Mouse (Mus musculus): ENCODE measurements around the gene Krt71. TPM values are rescaled to one million over a fixed set of nuclear protein-coding genes. Genes with fewer than 3 reads are reported as not detected.

Krt71 gene
- polyA plus RNA-seq, 1 experiment from 2014 or later = not detected

Small RNA genes within 50 kb of the gene (microRNA-seq; reads per million reads assigned to microRNA genes)
- gene Gm44323 = not detected
- gene Gm44342 = not detected

Other genes with a start within 250 kb of the Krt71 start
- not detected in 2 replicates for gene Gm49425, start 225.8 kb downstream of the Krt71 start, polyA plus RNA-seq (2015; fragmentation: Nextera tagmentation; extraction: Ambion mirVana)
- gene Krt84, start 210.3 kb downstream of the Krt71 start, polyA plus RNA-seq (2015; fragmentation: Nextera tagmentation; extraction: Ambion mirVana) = not detected in 2 replicates
- not detected in 2 replicates for gene Krt82, start 192.4 kb downstream of the Krt71 start, polyA plus RNA-seq (2015; fragmentation: Nextera tagmentation; extraction: Ambion mirVana)
- gene Krt90, start 180.2 kb downstream of the Krt71 start, polyA plus RNA-seq (2015; fragmentation: Nextera tagmentation; extraction: Ambion mirVana) = 0.09 TPM in 1 of 2 replicates, not detected in the other
- 0.08 TPM in 1 of 2 replicates, not detected in the other for gene Krt75, start 169.2 kb downstream of the Krt71 start, polyA plus RNA-seq (2015; fragmentation: Nextera tagmentation; extraction: Ambion mirVana)
- gene Gm5414, start 114.9 kb downstream of the Krt71 start, polyA plus RNA-seq (2015; fragmentation: Nextera tagmentation; extraction: Ambion mirVana) = not detected in 2 replicates
- gene Gm5478, start 95.7 kb downstream of the Krt71 start, polyA plus RNA-seq (2015; fragmentation: Nextera tagmentation; extraction: Ambion mirVana) = not detected in 2 replicates
- gene Krt6b, start 62.8 kb downstream of the Krt71 start, polyA plus RNA-seq (2015; fragmentation: Nextera tagmentation; extraction: Ambion mirVana) = not detected in 2 replicates
- gene Krt6a, start 48.8 kb downstream of the Krt71 start, polyA plus RNA-seq (2015; fragmentation: Nextera tagmentation; extraction: Ambion mirVana) = not detected in 2 replicates
- gene Krt5, start 30.2 kb downstream of the Krt71 start, polyA plus RNA-seq (2015; fragmentation: Nextera tagmentation; extraction: Ambion mirVana) = 0.13 and 0.15 TPM in 2 replicates
- gene Krt72, start 43.4 kb upstream of the Krt71 start, polyA plus RNA-seq (2015; fragmentation: Nextera tagmentation; extraction: Ambion mirVana) = not detected in 2 replicates
- 0.43 and 1.1 TPM in 2 replicates for gene Krt73, start 59.2 kb upstream of the Krt71 start, polyA plus RNA-seq (2015; fragmentation: Nextera tagmentation; extraction: Ambion mirVana)
- not detected in 2 replicates for gene Krt2, start 75.1 kb upstream of the Krt71 start, polyA plus RNA-seq (2015; fragmentation: Nextera tagmentation; extraction: Ambion mirVana)
- gene Krt1, start 107.7 kb upstream of the Krt71 start, polyA plus RNA-seq (2015; fragmentation: Nextera tagmentation; extraction: Ambion mirVana) = 8.4 and 8.6 TPM in 2 replicates
- gene Krt77, start 126.6 kb upstream of the Krt71 start, polyA plus RNA-seq (2015; fragmentation: Nextera tagmentation; extraction: Ambion mirVana) = 0.47 and 1.2 TPM in 2 replicates
- not detected in 2 replicates for gene Krt76, start 149.8 kb upstream of the Krt71 start, polyA plus RNA-seq (2015; fragmentation: Nextera tagmentation; extraction: Ambion mirVana)
- gene Krt4, start 181.6 kb upstream of the Krt71 start, polyA plus RNA-seq (2015; fragmentation: Nextera tagmentation; extraction: Ambion mirVana) = 0.08 TPM in 1 of 2 replicates, not detected in the other
- 0.10 and 0.23 TPM in 2 replicates for gene Krt79, start 197.2 kb upstream of the Krt71 start, polyA plus RNA-seq (2015; fragmentation: Nextera tagmentation; extraction: Ambion mirVana)
- not detected in 2 replicates for gene Krt78, start 211.2 kb upstream of the Krt71 start, polyA plus RNA-seq (2015; fragmentation: Nextera tagmentation; extraction: Ambion mirVana)